Mouse (Mus musculus) fat pad, adult 2 months (tissue): ENCODE measurements around the gene Usf1.

Source experiments
- DNase-seq: peaks from one replicate; pipeline ENCODE4 v3.0.0-alpha.2; 2011; ENCODE audit warnings: low read depth, low spot score; ENCODE audit errors: extremely low read depth

Usf1 gene

DNA sequence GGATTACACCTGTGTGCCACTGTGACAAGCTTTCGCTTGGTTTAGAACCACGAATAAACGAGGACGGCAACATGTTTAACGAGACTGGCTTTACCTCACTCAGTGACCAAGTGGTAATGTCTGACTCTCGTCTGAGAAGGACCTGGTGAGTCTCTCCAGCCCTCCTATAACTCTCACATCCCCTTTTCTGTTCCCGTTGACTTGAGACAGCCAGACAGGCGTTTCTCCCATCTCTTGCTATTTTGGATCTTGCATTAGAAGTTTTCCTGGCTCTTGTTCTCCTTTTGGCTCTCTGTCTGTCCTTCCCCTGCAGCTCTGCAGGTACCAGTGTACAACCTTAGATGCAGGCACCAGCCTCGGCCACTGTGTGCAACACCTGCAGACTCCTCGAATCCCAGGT, 39.9 kb downstream of the Usf1 start:
- DNase-seq = no peak

DNA sequence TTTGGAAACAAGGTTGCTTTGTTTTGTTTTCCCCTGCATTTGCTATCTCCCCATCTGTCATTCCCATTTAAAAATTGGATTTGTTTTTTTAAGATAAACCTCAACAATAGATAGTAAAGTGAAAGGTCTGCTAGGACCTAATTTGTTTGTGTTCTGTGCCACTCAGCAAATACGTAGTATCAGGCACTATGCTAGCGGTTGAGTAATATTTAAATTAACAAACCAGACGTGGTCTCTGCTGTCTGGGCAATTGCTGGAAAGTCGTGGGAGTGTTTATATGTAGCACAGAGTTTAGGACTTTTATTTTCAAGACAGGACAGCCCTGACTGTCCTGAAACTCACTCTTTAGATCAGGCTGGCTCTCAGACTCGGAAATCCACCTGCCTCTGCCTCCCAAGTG, 41.4 kb downstream of the Usf1 start:
- DNase-seq = no peak

DNA sequence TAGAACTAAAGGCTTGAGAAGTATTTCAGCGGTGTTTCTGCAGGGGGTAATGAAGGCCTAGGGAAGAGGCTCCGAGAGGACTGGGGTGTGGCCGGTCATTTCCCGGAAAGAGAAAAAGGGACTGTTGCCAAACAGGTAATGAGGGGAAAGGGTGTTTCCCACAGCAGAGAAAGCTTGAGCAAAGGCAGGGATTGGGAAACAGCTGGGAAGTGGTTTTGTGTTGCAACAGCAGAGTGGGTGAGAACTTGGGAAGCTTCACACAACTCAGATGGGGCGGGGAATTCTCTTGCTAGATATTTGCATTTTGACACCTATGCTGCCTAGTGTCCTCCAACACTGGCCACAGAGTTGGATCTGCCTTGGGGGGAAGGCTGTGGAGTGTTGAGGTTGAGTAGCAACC, 41.8 kb downstream of the Usf1 start:
- peak; percentile 63 for DNase-seq

DNA sequence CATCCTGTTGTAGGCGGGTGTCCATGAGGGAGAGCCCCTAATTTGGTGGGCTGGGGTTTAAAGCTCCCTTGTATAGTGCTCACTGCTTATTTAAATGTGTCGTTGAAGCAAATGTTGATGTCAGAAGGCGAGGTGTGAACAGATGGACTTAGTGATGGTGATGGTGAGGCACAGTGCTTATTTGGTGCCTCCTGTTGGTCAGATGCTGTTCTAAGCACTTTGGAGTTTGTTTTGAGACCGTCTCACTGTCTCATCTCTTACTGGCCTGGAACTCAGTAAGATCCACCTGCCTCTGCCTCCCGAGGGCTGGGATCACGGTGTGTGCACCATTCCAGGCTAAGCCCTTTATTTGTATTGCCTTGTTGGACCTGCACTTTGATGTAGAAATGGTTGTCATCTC, 43.8 kb downstream of the Usf1 start:
- DNase-seq = no peak

DNA sequence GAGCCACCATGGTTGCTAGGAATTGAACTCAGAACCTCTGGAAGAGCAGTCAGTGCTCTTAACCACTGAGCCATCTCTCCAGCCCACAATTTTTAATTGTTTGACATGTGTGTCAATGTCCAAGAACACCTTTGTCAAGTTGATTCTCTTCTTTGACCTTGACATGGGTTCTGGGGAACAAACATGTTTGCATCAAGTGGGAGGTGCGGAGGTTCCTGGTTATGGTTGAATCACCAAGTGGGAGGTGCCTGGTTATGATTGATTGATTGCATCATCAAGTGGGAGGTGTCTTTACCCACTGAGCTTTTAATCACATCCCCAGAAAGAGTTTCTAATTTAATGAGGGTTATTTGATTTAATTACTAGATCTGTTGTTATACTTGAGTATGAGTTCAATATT, 46.5 kb downstream of the Usf1 start:
- no peak for DNase-seq

DNA sequence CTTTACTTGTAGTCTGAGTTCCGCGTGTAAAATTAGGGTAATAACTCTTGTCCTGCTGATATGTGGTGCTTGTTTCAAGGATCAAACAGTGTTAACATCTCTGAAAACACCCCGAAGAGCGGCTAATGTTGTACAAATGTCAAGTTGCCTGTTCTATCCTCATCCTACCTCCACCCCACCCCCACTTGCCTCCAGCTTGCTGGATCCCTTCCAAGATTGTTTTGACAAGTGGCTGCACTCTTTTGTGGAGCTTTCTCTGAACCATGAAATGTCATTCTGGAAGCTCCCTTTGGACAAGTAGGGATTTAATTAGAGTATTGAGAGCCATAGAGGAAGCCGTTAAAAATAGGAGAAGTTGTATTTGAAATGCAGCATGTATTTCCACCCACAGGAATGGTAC, 48.7 kb downstream of the Usf1 start:
- no peak for DNase-seq

DNA sequence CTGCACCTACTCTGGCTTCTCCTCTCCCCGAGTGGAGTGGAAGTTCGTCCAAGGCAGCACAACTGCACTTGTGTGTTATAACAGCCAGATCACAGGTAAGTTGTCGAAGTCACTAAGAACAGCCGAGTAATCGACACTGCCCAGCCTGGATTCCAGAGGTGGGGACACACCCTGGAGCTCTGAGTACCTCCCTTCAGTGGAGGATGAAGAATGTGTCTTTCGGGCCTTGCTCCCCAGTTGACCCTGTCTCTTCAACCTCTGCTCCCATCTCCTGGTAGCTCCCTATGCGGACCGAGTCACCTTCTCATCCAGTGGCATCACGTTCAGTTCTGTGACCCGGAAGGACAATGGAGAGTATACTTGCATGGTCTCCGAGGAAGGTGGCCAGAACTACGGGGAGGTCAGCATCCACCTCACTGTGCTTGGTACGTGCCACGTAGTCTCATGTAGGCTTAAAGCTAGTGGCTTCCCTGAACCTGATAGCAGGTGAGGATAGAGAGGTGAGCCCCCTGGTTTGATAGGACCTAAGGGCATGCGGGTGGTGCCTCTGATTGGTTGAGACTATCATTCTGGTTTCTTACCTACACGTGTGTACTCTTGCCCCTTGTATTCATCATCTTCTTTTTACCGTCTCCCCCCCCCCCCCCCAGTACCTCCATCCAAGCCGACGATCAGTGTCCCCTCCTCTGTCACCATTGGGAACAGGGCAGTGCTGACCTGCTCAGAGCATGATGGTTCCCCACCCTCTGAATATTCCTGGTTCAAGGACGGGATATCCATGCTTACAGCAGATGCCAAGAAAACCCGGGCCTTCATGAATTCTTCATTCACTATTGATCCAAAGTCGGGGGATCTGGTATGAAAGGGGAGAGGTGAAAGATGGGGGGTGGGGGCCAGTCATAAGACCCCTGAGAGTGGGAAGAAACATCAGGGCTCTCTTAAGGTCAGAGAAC, 49.7 kb downstream of the Usf1 start:
- no peak for DNase-seq

DNA sequence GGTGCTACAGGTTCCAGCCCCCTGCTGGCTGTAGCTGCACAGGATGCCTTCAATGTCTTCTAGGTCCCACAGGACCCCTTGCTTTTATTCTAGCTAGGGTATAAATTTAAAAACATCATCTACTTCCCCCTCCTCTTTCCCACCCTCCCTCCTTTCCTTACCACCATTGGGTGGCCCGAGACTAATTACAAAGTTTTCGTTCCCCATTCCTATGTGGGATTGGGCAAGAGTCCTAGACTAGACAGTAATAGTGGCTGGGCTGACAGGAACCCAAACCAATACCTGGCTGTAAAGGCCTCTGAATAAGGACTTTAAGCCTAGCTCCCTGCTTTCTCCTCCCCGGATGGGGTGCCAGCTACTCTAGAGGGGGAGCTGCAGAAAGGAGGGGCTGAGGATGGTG, 52.0 kb downstream of the Usf1 start:
- DNase-seq = no peak

DNA sequence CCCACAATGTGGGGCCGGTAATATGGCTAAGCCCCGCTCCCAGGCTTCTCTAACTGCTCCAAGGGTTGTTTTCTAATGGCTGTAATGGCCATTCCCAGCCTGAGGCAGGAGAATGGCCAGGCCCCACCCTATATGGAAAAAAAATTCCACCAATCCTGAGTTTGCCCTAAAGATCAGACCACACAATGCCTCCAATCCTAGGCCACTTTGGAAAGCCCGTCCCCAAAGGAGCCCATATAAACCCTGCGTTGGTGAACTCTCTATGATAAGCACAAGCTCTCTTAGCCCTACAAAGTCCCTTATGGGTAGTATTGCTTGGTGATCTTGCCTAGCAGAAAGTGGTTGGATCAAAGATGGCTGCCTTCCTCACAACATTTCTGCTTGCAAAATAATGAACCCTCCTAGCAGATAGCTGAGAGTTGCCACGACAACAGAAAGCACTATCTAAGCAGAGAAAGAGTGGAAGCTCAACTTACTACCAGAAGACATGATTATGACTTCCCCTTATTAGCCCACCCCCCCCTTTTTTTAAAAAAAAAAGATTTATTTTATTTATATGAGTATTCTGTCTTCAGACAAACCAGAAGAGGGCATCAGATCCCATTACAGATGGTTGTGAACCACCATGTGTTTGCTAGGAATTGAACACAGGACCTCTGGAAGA, 54.8 kb downstream of the Usf1 start:
- no peak for DNase-seq

DNA sequence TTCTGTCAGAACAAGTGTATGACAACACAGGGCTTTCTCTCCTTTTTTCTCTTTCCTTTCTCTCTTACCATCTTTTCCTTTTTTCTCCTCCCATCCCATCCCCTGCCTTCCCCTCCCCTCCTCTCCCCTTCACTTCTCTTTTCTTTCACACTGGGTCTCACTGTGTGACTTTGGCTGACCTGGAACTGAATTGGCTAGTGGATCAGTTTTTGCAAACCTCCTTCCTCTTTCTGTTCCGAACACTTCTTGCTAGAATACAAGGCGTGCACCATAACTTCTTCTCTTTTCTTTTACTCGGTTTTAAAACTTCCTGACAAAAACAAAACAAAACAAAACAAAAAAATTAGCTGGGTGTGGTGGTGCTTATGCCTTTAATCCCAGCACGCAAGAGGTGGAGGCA, 55.5 kb downstream of the Usf1 start:
- no peak for DNase-seq
